Mouse (Mus musculus): Measurements from ENCODE around the gene Ttc19. TPM values are rescaled to one million over a fixed set of nuclear protein-coding genes. Genes with fewer than 3 reads are reported as not detected.
"Not testable (repeated sequence)": the region's sequence is repeated elsewhere in the genome, so short reads cannot be mapped to it uniquely, and the experiment has no call there.

Ttc19 gene
- polyA plus RNA-seq, 1 experiment from 2014 or later = 39.3 TPM

DNA sequence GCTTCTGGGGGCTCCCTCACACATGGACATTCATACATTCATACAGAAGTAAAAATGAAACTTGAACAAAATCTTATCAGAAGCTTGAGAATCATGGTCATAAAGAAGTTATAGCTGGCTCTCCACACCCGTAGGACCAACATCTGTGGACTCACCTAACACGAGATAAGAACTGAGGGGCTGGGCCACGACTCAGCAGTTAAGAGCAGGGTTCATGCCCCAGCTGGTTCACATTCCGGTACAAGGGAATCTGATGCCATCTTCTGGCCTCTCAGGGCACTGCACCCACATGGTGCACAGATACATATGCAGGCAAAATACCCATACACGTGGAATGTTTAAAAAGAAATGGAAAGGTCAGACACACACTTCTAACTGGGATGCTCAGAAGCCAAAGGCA, 3.2 kb upstream of the Ttc19 start:
- ATAC-seq = no peak
- no peaks in the 10 kb centered on the region for H3K9me3 ChIP-seq (ENCODE audit: control insufficient read depth, low read length)
- no peak overlapping the region for H3K4me3 ChIP-seq (replicated peaks; ENCODE audit: low read length)
- no peaks in the 10 kb centered on the region for H3K27me3 ChIP-seq (replicated peaks; ENCODE audit: control insufficient read depth, insufficient read depth, low read length)
- H3K9ac ChIP-seq (replicated peaks; ENCODE audit: low read depth, low read length) = no peak overlapping the region
- no peak overlapping the region for H3K4me2 ChIP-seq (ENCODE audit: low read length)
- 29% methylated on average over 5 of the region's 5 CpGs for WGBS
- H3K27ac ChIP-seq (ENCODE audit: low read length) = no peak overlapping the region
- peaks cover 8% of the 10 kb centered on the region for H3K4me1 ChIP-seq (replicated peaks; ENCODE audit: control insufficient read depth, insufficient read depth, low read length)
- no peaks in the 10 kb centered on the region for H3K36me3 ChIP-seq (ENCODE audit: control insufficient read depth, insufficient read depth)

DNA sequence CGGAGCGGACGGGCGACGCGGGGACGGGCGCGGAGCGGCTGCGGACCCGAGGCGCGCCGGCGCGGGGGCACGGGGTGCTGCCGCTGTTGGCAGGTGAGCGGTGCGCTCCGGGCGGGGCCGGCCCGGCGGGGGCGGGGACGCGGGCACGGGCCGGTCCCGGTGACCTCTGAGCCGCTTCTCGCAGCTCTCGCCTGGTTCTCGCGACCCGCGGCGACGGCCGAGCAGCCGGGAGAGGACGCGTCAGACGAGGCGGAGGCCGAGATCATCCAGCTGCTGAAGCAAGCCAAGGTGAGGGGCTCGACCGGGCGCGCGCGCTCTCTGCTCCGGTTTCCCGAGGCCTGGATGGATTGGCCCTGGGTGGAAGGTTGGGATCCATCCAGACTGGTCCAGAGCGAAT, 326 bp downstream of the Ttc19 start:
- Histone ChIP-seq H3K4me1 (replicated peaks; ENCODE audit: control insufficient read depth, insufficient read depth, low read length) (peaks cover 8% of the 10 kb centered on the region), H3K27me3 (replicated peaks; ENCODE audit: control insufficient read depth, insufficient read depth, low read length) (no peaks in the 10 kb centered on the region), H3K4me3 (replicated peaks; ENCODE audit: low read length) (peak overlapping the region; percentile 94), H3K4me2 (ENCODE audit: low read length) (peak overlapping the region; percentile 82), H3K9me3 (ENCODE audit: control insufficient read depth, low read length) (no peaks in the 10 kb centered on the region), H3K27ac (ENCODE audit: low read length) (peak overlapping the region; percentile 88), H3K9ac (replicated peaks; ENCODE audit: low read depth, low read length) (peak overlapping the region; percentile 90), H3K36me3 (ENCODE audit: control insufficient read depth, insufficient read depth) (peaks cover 13% of the 10 kb centered on the region)
- no peak; the same call in 1 of the 2 replicates for ATAC-seq
- 1% methylated on average over 28 of the region's 57 CpGs for WGBS

DNA sequence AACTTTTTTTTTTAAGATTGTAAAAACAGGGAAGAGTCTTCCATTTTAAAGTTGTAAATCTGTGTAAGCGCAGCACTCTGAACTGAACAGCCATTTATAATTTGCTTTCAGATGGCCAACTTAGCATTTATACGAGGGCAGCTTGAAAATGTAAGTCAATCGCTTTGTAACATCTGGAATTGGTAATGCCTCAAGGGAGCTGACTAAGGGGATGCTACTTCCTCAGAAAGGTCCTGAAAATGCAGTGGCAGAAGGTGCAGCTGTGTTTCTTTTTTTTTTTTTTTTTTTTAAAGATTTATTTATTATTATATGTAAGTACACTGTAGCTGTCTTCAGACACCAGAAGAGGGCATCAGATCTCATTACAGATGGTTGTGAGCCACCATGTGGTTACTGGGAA, 2.7 kb downstream of the Ttc19 start:
- H3K36me3 ChIP-seq (ENCODE audit: control insufficient read depth, insufficient read depth) = peaks cover 20% of the 10 kb centered on the region
- not testable (repeated sequence) for ATAC-seq; H3K4me2 ChIP-seq (ENCODE audit: low read length); H3K9me3 ChIP-seq (ENCODE audit: control insufficient read depth, low read length); H3K4me3 ChIP-seq (replicated peaks; ENCODE audit: low read length); H3K27me3 ChIP-seq (replicated peaks; ENCODE audit: control insufficient read depth, insufficient read depth, low read length); H3K27ac ChIP-seq (ENCODE audit: low read length); H3K9ac ChIP-seq (replicated peaks; ENCODE audit: low read depth, low read length); H3K4me1 ChIP-seq (replicated peaks; ENCODE audit: control insufficient read depth, insufficient read depth, low read length)
- WGBS = 90% methylated on average over 3 of the region's 3 CpGs

DNA sequence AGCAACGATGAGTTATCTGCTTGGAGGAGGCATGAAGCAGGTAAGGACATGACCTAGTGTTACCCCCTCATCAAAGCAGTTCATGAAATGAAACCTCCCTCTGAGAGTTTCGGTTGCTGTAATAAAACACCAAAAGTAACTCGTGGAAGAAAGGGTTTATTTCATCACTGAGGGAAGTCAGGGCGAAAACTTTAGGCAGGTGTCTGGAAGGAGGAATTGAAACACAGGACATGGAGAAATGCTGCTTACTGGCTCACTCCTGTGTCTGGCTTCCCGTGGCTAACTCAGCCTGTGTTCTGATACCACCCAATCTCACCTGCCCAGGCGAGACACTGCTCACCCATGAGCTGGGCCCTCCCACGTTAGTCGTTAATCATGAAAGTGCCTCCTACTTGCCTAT, 3.7 kb downstream of the Ttc19 start:
- Histone ChIP-seq H3K4me3 (replicated peaks; ENCODE audit: low read length) (no peak overlapping the region), H3K36me3 (ENCODE audit: control insufficient read depth, insufficient read depth) (peaks cover 20% of the 10 kb centered on the region), H3K9me3 (ENCODE audit: control insufficient read depth, low read length) (no peaks in the 10 kb centered on the region), H3K27ac (ENCODE audit: low read length) (no peak overlapping the region), H3K4me2 (ENCODE audit: low read length) (no peak overlapping the region), H3K27me3 (replicated peaks; ENCODE audit: control insufficient read depth, insufficient read depth, low read length) (no peaks in the 10 kb centered on the region), H3K4me1 (replicated peaks; ENCODE audit: control insufficient read depth, insufficient read depth, low read length) (peaks cover 8% of the 10 kb centered on the region), H3K9ac (replicated peaks; ENCODE audit: low read depth, low read length) (no peak overlapping the region)
- WGBS = 88% methylated on average over 8 of the region's 8 CpGs
- ATAC-seq = no peak

DNA sequence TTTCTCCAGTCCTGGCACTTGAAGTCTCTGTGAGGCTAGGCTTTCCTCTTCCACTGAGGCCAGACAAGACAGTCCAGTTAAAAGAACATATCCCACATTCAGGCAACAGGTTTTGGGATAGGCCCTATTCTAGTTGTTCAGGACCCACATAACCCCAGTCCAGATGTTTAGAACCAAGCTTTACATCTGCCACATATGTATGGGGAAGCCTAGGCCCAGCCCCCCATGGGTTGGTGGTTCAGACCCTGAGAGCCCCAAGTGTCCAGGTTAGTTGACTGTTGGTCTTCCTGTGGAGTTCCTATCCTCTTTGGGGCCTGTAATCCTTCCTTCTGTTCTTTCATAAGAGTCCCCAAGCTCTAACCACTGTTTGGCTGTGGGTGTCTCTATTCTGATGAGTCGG, 6.4 kb downstream of the Ttc19 start:
- Histone ChIP-seq H3K36me3 (ENCODE audit: control insufficient read depth, insufficient read depth) (peaks cover 20% of the 10 kb centered on the region), H3K4me2 (ENCODE audit: low read length) (no peak overlapping the region)
- no peak for ATAC-seq

DNA sequence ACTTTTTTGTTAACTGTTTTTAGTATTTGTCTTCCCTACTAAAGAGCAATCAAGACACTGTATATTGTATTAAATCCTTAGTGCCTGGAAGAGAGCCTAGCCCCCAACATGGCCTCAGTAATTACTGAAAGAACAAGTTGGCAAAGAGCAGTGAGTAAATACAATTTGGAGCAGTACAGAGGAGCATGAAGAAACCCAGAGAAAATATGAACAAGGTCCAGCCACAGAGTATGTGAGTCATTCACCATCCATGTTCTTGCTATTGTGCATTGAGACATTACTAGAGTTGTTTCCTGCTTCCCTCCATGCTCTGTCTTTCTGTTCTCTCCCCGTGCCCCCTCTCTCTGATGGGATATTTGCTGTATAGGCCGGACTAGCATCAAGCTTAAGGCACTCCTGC, 12.8 kb downstream of the Ttc19 start:
- H3K4me1 ChIP-seq (replicated peaks; ENCODE audit: control insufficient read depth, insufficient read depth, low read length) = no peaks in the 10 kb centered on the region
- no peak overlapping the region for H3K4me2 ChIP-seq (ENCODE audit: low read length)
- peaks cover 6% of the 10 kb centered on the region; the same call in 1 of the 2 replicates for H3K36me3 ChIP-seq (ENCODE audit: control insufficient read depth, insufficient read depth)
- H3K9ac ChIP-seq (replicated peaks; ENCODE audit: low read depth, low read length) = no peak overlapping the region
- 89% methylated on average over 2 of the region's 2 CpGs for WGBS
- no peaks in the 10 kb centered on the region for H3K27me3 ChIP-seq (replicated peaks; ENCODE audit: control insufficient read depth, insufficient read depth, low read length)
- no peak overlapping the region for H3K27ac ChIP-seq (ENCODE audit: low read length)
- ATAC-seq = no peak
- no peaks in the 10 kb centered on the region for H3K9me3 ChIP-seq (ENCODE audit: control insufficient read depth, low read length)
- H3K4me3 ChIP-seq (replicated peaks; ENCODE audit: low read length) = no peak overlapping the region

More for the DNA sequence above, 6.4 kb downstream of the Ttc19 start:
- H3K27me3 ChIP-seq (replicated peaks; ENCODE audit: control insufficient read depth, insufficient read depth, low read length) = no peaks in the 10 kb centered on the region
- H3K27ac ChIP-seq (ENCODE audit: low read length) = no peak overlapping the region
- H3K4me1 ChIP-seq (replicated peaks; ENCODE audit: control insufficient read depth, insufficient read depth, low read length) = no peaks in the 10 kb centered on the region
- H3K9me3 ChIP-seq (ENCODE audit: control insufficient read depth, low read length) = no peaks in the 10 kb centered on the region
- H3K9ac ChIP-seq (replicated peaks; ENCODE audit: low read depth, low read length) = no peak overlapping the region
- no peak overlapping the region for H3K4me3 ChIP-seq (replicated peaks; ENCODE audit: low read length)
- WGBS = 100% methylated on average over 1 of the region's 1 CpGs

DNA sequence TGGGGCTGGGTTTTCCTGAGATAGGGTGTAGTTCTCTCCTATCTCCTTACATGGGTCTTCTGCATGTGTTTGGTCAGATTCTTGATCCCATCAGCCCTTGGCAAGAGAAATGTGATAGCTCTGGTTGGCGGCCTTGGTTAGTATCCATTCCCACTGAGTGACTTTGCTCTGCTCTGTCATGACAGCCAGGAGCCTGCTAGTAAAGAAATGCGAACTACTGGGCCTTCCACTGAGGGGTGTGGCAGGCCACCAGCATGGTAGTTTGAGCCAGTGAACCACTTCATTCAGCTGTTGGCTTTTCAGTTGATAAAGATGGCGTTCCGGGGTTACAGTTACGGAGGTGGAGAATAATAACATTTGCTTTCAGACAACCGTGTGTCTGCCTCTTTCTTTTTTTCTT, 17.6 kb downstream of the Ttc19 start:
- Histone ChIP-seq H3K9ac (replicated peaks; ENCODE audit: low read depth, low read length) (no peak overlapping the region), H3K9me3 (ENCODE audit: control insufficient read depth, low read length) (no peaks in the 10 kb centered on the region), H3K36me3 (ENCODE audit: control insufficient read depth, insufficient read depth) (peaks cover 4% of the 10 kb centered on the region; the same call in 1 of the 2 replicates), H3K27ac (ENCODE audit: low read length) (no peak overlapping the region), H3K27me3 (replicated peaks; ENCODE audit: control insufficient read depth, insufficient read depth, low read length) (no peaks in the 10 kb centered on the region), H3K4me1 (replicated peaks; ENCODE audit: control insufficient read depth, insufficient read depth, low read length) (no peaks in the 10 kb centered on the region), H3K4me3 (replicated peaks; ENCODE audit: low read length) (no peak overlapping the region), H3K4me2 (ENCODE audit: low read length) (no peak overlapping the region)
- no peak for ATAC-seq
- 86% methylated on average over 6 of the region's 6 CpGs for WGBS

DNA sequence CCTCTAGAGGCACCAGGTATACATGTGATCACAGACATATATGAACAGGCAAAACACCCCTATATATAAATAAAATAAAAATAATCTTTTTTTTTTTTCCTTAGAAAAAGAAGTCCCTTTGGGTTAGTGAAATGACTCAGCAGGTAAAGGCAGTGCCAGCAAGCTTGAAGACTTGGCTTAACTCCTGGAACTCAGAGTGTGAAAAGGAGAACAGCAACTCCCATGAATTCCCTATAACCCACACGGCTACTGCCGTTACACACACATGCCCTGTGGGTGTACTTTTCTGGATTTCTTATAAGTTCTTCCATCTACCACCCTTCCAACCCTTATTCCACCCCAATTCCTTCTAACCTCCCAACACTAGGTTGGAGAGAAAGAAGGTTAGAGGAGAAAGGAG, 24.6 kb downstream of the Ttc19 start:
- Histone ChIP-seq H3K27ac (ENCODE audit: low read length) (no peak overlapping the region), H3K27me3 (replicated peaks; ENCODE audit: control insufficient read depth, insufficient read depth, low read length) (no peaks in the 10 kb centered on the region), H3K4me3 (replicated peaks; ENCODE audit: low read length) (no peak overlapping the region), H3K4me1 (replicated peaks; ENCODE audit: control insufficient read depth, insufficient read depth, low read length) (no peaks in the 10 kb centered on the region), H3K9me3 (ENCODE audit: control insufficient read depth, low read length) (no peaks in the 10 kb centered on the region), H3K9ac (replicated peaks; ENCODE audit: low read depth, low read length) (no peak overlapping the region), H3K36me3 (ENCODE audit: control insufficient read depth, insufficient read depth) (peaks cover 12% of the 10 kb centered on the region), H3K4me2 (ENCODE audit: low read length) (no peak overlapping the region)
- no peak for ATAC-seq
- 82% methylated on average over 2 of the region's 2 CpGs for WGBS

DNA sequence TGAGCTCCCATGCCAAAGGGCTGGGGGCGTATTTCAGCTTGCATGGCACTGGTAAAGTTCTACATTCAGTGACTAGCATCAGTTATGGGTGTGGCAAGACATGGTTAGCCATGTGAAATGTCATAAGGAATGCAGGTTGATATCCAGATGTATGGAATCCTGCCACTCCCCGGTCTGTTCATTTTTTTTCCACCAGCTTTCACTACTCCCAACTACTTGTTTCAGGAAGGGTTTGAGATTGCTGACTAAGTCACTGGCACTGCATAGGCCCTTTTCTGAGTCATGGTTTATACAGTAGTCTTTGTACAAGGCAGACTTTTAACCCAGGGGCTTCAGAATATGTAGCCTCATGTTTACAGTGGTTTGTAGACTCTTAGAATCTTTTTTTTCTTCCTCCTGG, 28.0 kb downstream of the Ttc19 start:
- Histone ChIP-seq H3K4me3 (replicated peaks; ENCODE audit: low read length) (no peak overlapping the region), H3K4me1 (replicated peaks; ENCODE audit: control insufficient read depth, insufficient read depth, low read length) (no peaks in the 10 kb centered on the region), H3K27me3 (replicated peaks; ENCODE audit: control insufficient read depth, insufficient read depth, low read length) (no peaks in the 10 kb centered on the region), H3K9me3 (ENCODE audit: control insufficient read depth, low read length) (no peaks in the 10 kb centered on the region), H3K36me3 (ENCODE audit: control insufficient read depth, insufficient read depth) (peaks cover 22% of the 10 kb centered on the region), H3K4me2 (ENCODE audit: low read length) (no peak overlapping the region), H3K27ac (ENCODE audit: low read length) (no peak overlapping the region), H3K9ac (replicated peaks; ENCODE audit: low read depth, low read length) (no peak overlapping the region)
- ATAC-seq = no peak
- WGBS = 95% methylated on average over 2 of the region's 2 CpGs

DNA sequence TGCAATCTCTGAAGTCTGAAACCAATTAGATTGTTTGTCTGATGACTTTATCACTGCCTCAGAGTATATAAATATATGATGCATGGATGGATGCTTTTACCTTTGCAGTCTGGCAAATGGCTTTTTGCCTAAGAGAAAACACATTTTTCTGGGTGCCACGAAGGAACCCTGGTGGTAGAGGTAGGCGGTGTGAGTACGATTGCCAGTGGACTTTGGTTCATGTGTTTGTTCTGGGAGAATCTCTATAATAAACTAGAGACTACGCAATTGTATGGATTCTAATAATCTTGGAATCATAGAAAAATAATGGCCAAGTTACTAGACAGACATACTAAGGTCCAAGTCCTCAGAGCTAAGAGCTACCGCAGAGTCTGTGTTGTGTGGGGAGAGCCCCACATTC, 33.7 kb downstream of the Ttc19 start:
- Histone ChIP-seq H3K27ac (ENCODE audit: low read length) (no peak overlapping the region), H3K27me3 (replicated peaks; ENCODE audit: control insufficient read depth, insufficient read depth, low read length) (no peaks in the 10 kb centered on the region), H3K9me3 (ENCODE audit: control insufficient read depth, low read length) (no peaks in the 10 kb centered on the region), H3K9ac (replicated peaks; ENCODE audit: low read depth, low read length) (no peak overlapping the region), H3K4me1 (replicated peaks; ENCODE audit: control insufficient read depth, insufficient read depth, low read length) (no peaks in the 10 kb centered on the region), H3K36me3 (ENCODE audit: control insufficient read depth, insufficient read depth) (peaks cover 41% of the 10 kb centered on the region), H3K4me2 (ENCODE audit: low read length) (no peak overlapping the region), H3K4me3 (replicated peaks; ENCODE audit: low read length) (no peak overlapping the region)
- WGBS = 96% methylated on average over 5 of the region's 5 CpGs
- no peak for ATAC-seq

Measured in forebrain, embryonic 16.5 days (tissue).